Mouse (Mus musculus): ENCODE results near the gene Arhgef18.

- TF ChIP-seq CTCF (IDR thresholded peaks at IDR 0.05; ENCODE audit: control insufficient read depth, insufficient read depth, low read length) (no peak), POLR2A (IDR thresholded peaks at IDR 0.05; ENCODE audit: borderline replicate concordance, control insufficient read depth, low read depth, low read length) (no peak)
Measured at GRCm38 (mm10) chr8:3421507-3421906, 28.7 kb downstream of the Arhgef18 start.
